Mouse (Mus musculus) layer of hippocampus, adult 8-10 months (tissue): ENCODE results near the gene Gm27027. TPM values are rescaled to one million over a fixed set of nuclear protein-coding genes. Genes with fewer than 3 reads are reported as not detected.

Source experiments
- DNase-seq, 2 experiments: peaks; one replicate each; pipeline ENCODE4 v3.0.0; 2022; ENCODE audit warnings: low spot score in 2 of 2
- total RNA-seq, 4 experiments: library from RNA; stranded (reverse); gene quantifications; 2 replicates each; pipeline ENCODE4 v1.2.4; 2022

Gm27027 gene
- total RNA-seq: not detected

GRCm38 (mm10) chr2:93996254-93996653 lies at the start of gene Gm27027:
TSS of gene Gm27027 (minus strand) at chr2:93996354.
- DNase-seq: no peak

- no peak for DNase-seq
These were observed 49.4 kb upstream of the Gm27027 start for GRCm38 (mm10) chr2:94045411-94046090.

GRCm38 (mm10) chr2:94044174-94044573 lies 48.0 kb upstream of the Gm27027 start:
- no peak for DNase-seq

GRCm38 (mm10) chr2:94043662-94044061 lies 47.5 kb upstream of the Gm27027 start:
- peak in 1 of 2 experiments; percentile 38 for DNase-seq

- no peak for DNase-seq
These were observed 46.3 kb upstream of the Gm27027 start for GRCm38 (mm10) chr2:94042461-94042860.

- DNase-seq: no peak
These were observed 44.4 kb upstream of the Gm27027 start for GRCm38 (mm10) chr2:94040391-94041125.

- peak; percentile 75 to 91 for DNase-seq
These were observed 39.5 kb upstream of the Gm27027 start for GRCm38 (mm10) chr2:94035428-94036331.

- no peak for DNase-seq
These were observed 34.4 kb upstream of the Gm27027 start for GRCm38 (mm10) chr2:94030602-94031001.

- DNase-seq: no peak
These were observed 28.5 kb upstream of the Gm27027 start for GRCm38 (mm10) chr2:94024637-94025036.

- peak; percentile 88 to 92 for DNase-seq
These were observed 14.5 kb upstream of the Gm27027 start, which contains the start of gene Alkbh3 for GRCm38 (mm10) chr2:94010335-94011291. TSS of gene Alkbh3 (minus strand) at chr2:94010807.

GRCm38 (mm10) chr2:94002331-94002730 lies 6.2 kb upstream of the Gm27027 start:
- peak; percentile 78 to 95 for DNase-seq

GRCm38 (mm10) chr2:94001918-94002317 lies 5.8 kb upstream of the Gm27027 start:
- no peak for DNase-seq

GRCm38 (mm10) chr2:94001411-94001810 lies 5.3 kb upstream of the Gm27027 start:
- no peak for DNase-seq

GRCm38 (mm10) chr2:93992810-93993209 lies 3.3 kb downstream of the Gm27027 start:
- DNase-seq: no peak

GRCm38 (mm10) chr2:93992259-93992658 lies 3.9 kb downstream of the Gm27027 start:
- peak; percentile 38 to 44 for DNase-seq

- no peak for DNase-seq
These were observed 4.8 kb downstream of the Gm27027 start for GRCm38 (mm10) chr2:93991336-93991735.

- DNase-seq: no peak
These were observed 7.7 kb downstream of the Gm27027 start for GRCm38 (mm10) chr2:93988440-93988839.

- no peak for DNase-seq
These were observed 13.5 kb downstream of the Gm27027 start for GRCm38 (mm10) chr2:93982457-93983235.

GRCm38 (mm10) chr2:93979249-93980120 lies 16.7 kb downstream of the Gm27027 start:
- DNase-seq: no peak
